Mouse (Mus musculus) forebrain, embryonic 11.5 days (tissue): ENCODE data around the gene Ccar1. TPM values are rescaled to one million over a fixed set of nuclear protein-coding genes. Genes with fewer than 3 reads are reported as not detected.
"Not testable (repeated sequence)": the region's sequence is repeated elsewhere in the genome, so short reads cannot be mapped to it uniquely, and the experiment has no call there.

ENCODE experiments used
- ATAC-seq: fragments of 200-750 bp; cut with Nextera tagmentation; replicated peaks from 2 replicates; pipeline ENCODE4 v1.8.0; 2017; ENCODE audit warnings: moderate TSS enrichment; ENCODE audit not compliant: low FRiP score
- DNase-seq: peaks from one replicate; pipeline ENCODE4 v3.0.0-alpha.2; 2017; ENCODE audit warnings: low spot score
- H3K27ac ChIP-seq: fragments of 300-500 bp; sonication (generic); 2 replicates; pipeline ENCODE4 v1.5.1; 2014; ENCODE audit warnings: low read depth, low read length
- H3K27me3 ChIP-seq: fragments of 300-500 bp; sonication (generic); 2 replicates; pipeline ENCODE4 v1.6.1; 2014; ENCODE audit warnings: mild to moderate bottlenecking, low read length, mixed read lengths; ENCODE audit not compliant: control insufficient read depth, insufficient read depth
- H3K36me3 ChIP-seq: fragments of 300-500 bp; sonication (generic); 2 replicates; pipeline ENCODE4 v1.6.1; 2014; ENCODE audit warnings: mild to moderate bottlenecking, low read length, moderate library complexity, mixed read lengths; ENCODE audit not compliant: control insufficient read depth, insufficient read depth
- H3K4me1 ChIP-seq: fragments of 300-500 bp; sonication (generic); replicated peaks from 2 replicates; pipeline ENCODE4 v1.6.1; 2014; ENCODE audit warnings: low read length, mixed read lengths; ENCODE audit not compliant: control insufficient read depth, insufficient read depth
- H3K4me2 ChIP-seq: fragments of 300-500 bp; sonication (generic); 2 replicates; pipeline ENCODE4 v1.6.1; 2014; ENCODE audit warnings: low read depth, mild to moderate bottlenecking, low read length, moderate library complexity, mixed read lengths; ENCODE audit not compliant: severe bottlenecking
- H3K4me3 ChIP-seq: fragments of 300-500 bp; sonication (generic); 2 replicates; pipeline ENCODE4 v1.5.1; 2014; ENCODE audit warnings: low read depth, low read length
- H3K9ac ChIP-seq: fragments of 300-500 bp; sonication (generic); 2 replicates; pipeline ENCODE4 v1.6.1; 2014; ENCODE audit warnings: low read length
- H3K9me3 ChIP-seq: fragments of 300-500 bp; sonication (generic); 2 replicates; pipeline ENCODE4 v1.6.1; 2016; ENCODE audit warnings: low read length, mixed read lengths; ENCODE audit not compliant: control insufficient read depth
- WGBS: fragments of 180-500 bp; shearing (Covaris S2); extraction: QIAGEN DNeasy Blood & Tissue Kit; methylation state at CpG from one replicate; pipeline ENCODE4 v1.1.7; 2014; 5-methylcytosine and 5-hydroxymethylcytosine counted together
- polyA plus RNA-seq: library from polyadenylated mRNA; unstranded; fragments of >200 nt; fragmentation: Nextera tagmentation; extraction: Ambion mirVana; gene quantifications from 2 replicates; pipeline ENCODE4 v1.2.1, GENCODE M21; 2014

Ccar1 gene
- polyA plus RNA-seq, 1 experiment from 2014 or later = 186 TPM

GRCm38 (mm10) chr10:62739961-62740737 lies 51.9 kb downstream of the Ccar1 start:
- Histone ChIP-seq H3K4me3 (no peak overlapping the region), H3K9ac (no peak overlapping the region), H3K9me3 (no peaks in the 10 kb centered on the region), H3K4me2 (no peak overlapping the region), H3K36me3 (peaks cover 14% of the 10 kb centered on the region), H3K27ac (no peak overlapping the region), H3K27me3 (no peaks in the 10 kb centered on the region), H3K4me1 (peaks cover 2% of the 10 kb centered on the region; the same call in 1 of the 2 replicates)
- no peak for ATAC-seq
- 76% methylated on average over 4 of the region's 4 CpGs for WGBS
- no peak for DNase-seq

GRCm38 (mm10) chr10:62736965-62737688 lies 55.0 kb downstream of the Ccar1 start:
- no peak overlapping the region for H3K27ac ChIP-seq
- no peaks in the 10 kb centered on the region for H3K27me3 ChIP-seq
- no peak for DNase-seq
- no peaks in the 10 kb centered on the region; the same call in 1 of the 2 replicates for H3K36me3 ChIP-seq
- H3K9ac ChIP-seq = no peak overlapping the region
- H3K4me2 ChIP-seq = no peak overlapping the region
- no peaks in the 10 kb centered on the region for H3K9me3 ChIP-seq
- H3K4me1 ChIP-seq = peaks cover 2% of the 10 kb centered on the region; the same call in 1 of the 2 replicates
- no peak overlapping the region for H3K4me3 ChIP-seq
- ATAC-seq = no peak
- 40% methylated on average over 4 of the region's 4 CpGs for WGBS

DNA sequence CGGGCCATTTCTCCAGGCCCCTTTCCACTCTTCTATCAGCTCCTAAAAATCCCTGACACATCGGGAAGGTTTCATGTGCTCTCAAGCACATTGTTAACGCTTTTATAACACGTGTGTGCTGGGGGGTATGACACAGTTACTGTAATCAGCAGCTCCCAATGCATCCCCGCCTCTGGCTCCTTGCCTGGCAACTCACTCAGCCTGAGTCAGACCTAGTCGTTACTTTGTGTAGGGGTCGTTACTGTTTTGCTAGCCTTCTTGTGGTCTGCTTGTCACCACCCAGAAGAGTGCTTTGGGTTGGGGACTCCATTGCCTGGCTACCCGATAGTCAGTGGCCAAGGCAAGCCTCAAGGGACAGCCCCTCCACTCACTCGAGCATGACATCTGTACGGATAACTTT lies 61.3 kb downstream of the Ccar1 start:
- H3K27me3 ChIP-seq = no peaks in the 10 kb centered on the region
- WGBS = 77% methylated on average over 10 of the region's 10 CpGs

GRCm38 (mm10) chr10:62725771-62726687 lies 66.1 kb downstream of the Ccar1 start, which contains the start of gene Stox1:
Stox1 (minus strand) TSS chr10:62726128.
- DNase-seq (peak; percentile 86), ATAC-seq (peak; percentile 92)
- peaks cover 2% of the 10 kb centered on the region; the same call in 1 of the 2 replicates for H3K27me3 ChIP-seq
- H3K4me3 ChIP-seq = peak within 1 kb of the TSS; percentile 73
- 3% methylated on average over 56 of the region's 85 CpGs for WGBS
- no peak within 1 kb of the TSS for H3K27ac ChIP-seq
- H3K36me3 ChIP-seq = no peaks in the 10 kb centered on the region
- H3K9me3 ChIP-seq = no peaks in the 10 kb centered on the region
- peak within 1 kb of the TSS; percentile 95 for H3K4me2 ChIP-seq
- H3K9ac ChIP-seq = peak within 1 kb of the TSS; percentile 64
- peaks cover 7% of the 10 kb centered on the region; the same call in 1 of the 2 replicates for H3K4me1 ChIP-seq

More for the DNA sequence above, 61.3 kb downstream of the Ccar1 start:
- no peak overlapping the region for H3K4me3 ChIP-seq
- H3K36me3 ChIP-seq = no peaks in the 10 kb centered on the region
- no peaks in the 10 kb centered on the region for H3K4me1 ChIP-seq
- ATAC-seq (no peak), DNase-seq (no peak)
- H3K9me3 ChIP-seq = no peaks in the 10 kb centered on the region
- H3K4me2 ChIP-seq = no peak overlapping the region
- no peak overlapping the region for H3K9ac ChIP-seq
- no peak overlapping the region for H3K27ac ChIP-seq

GRCm38 (mm10) chr10:62724936-62725335 lies 67.2 kb downstream of the Ccar1 start:
- WGBS = 33% methylated on average over 7 of the region's 7 CpGs
- H3K9me3 ChIP-seq = no peaks in the 10 kb centered on the region
- H3K27me3 ChIP-seq = peaks cover 2% of the 10 kb centered on the region; the same call in 1 of the 2 replicates
- H3K36me3 ChIP-seq = no peaks in the 10 kb centered on the region
- no peak for DNase-seq
- H3K27ac ChIP-seq = no peak overlapping the region
- peaks cover 7% of the 10 kb centered on the region; the same call in 1 of the 2 replicates for H3K4me1 ChIP-seq
- no peak for ATAC-seq
- H3K4me3 ChIP-seq = no peak overlapping the region; the same call in 1 of the 2 replicates
- no peak overlapping the region for H3K9ac ChIP-seq
- H3K4me2 ChIP-seq = peak overlapping the region; percentile 95; the same call in 1 of the 2 replicates

DNA sequence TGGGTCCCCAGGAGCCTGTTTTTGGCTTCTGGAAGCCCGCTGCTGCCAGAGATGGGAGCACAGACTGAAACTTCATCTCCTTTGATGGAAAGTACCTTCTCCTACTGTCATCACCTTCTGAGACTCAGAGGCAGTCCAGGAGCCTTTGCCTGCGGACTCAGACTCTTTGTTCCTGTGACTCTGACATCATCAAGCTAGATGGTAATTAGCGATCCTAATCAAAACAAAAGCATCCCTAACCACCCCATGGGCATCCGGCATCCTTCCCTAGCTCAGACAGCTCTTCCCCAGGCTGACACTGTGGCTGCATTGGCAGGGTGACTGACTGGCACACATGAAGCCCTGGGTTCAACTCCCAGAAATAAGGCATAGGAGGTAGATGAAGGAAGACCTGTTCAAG lies 69.4 kb downstream of the Ccar1 start:
- 26% methylated on average over 4 of the region's 4 CpGs for WGBS
- no peak overlapping the region for H3K4me3 ChIP-seq
- no peak overlapping the region for H3K4me2 ChIP-seq
- H3K36me3 ChIP-seq = no peaks in the 10 kb centered on the region
- ATAC-seq (no peak), DNase-seq (no peak)
- peaks cover 7% of the 10 kb centered on the region; the same call in 1 of the 2 replicates for H3K4me1 ChIP-seq
- H3K9me3 ChIP-seq = no peaks in the 10 kb centered on the region
- peaks cover 2% of the 10 kb centered on the region; the same call in 1 of the 2 replicates for H3K27me3 ChIP-seq
- H3K27ac ChIP-seq = no peak overlapping the region
- no peak overlapping the region for H3K9ac ChIP-seq

DNA sequence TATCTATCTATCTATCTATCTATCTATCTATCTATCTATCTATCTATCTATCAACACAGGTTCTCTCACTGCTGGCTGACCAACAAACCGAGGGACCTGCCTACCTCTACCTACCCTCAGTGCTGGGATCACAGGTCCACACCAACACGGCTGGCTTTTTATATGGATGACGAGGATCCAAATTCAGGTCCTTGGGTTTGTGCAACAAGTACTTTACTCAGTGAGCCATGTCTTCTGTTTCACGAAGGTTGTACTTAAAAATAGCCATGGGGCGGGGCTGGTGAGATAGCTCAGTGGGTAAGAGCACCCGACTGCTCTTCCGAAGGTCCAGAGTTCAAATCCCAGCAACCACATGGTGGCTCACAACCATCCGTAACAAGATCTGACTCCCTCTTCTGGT lies 71.5 kb downstream of the Ccar1 start:
- DNase-seq, H3K4me3 ChIP-seq, H3K27me3 ChIP-seq, H3K4me2 ChIP-seq, H3K9ac ChIP-seq, ATAC-seq, H3K4me1 ChIP-seq, H3K36me3 ChIP-seq, H3K27ac ChIP-seq, H3K9me3 ChIP-seq: not testable (repeated sequence)
- 92% methylated on average over 7 of the region's 8 CpGs for WGBS

GRCm38 (mm10) chr10:62713457-62713856 lies 78.6 kb downstream of the Ccar1 start:
- no peaks in the 10 kb centered on the region for H3K4me1 ChIP-seq
- no peaks in the 10 kb centered on the region for H3K9me3 ChIP-seq
- WGBS = 87% methylated on average over 10 of the region's 10 CpGs
- H3K4me2 ChIP-seq = no peak overlapping the region
- no peaks in the 10 kb centered on the region for H3K36me3 ChIP-seq
- ATAC-seq (no peak), DNase-seq (no peak)
- no peaks in the 10 kb centered on the region for H3K27me3 ChIP-seq
- no peak overlapping the region for H3K9ac ChIP-seq
- no peak overlapping the region for H3K4me3 ChIP-seq
- no peak overlapping the region for H3K27ac ChIP-seq
